Mouse (Mus musculus) hindbrain, embryonic 16.5 days (tissue): Measurements from ENCODE around the gene Yae1d1. TPM values are rescaled to one million over a fixed set of nuclear protein-coding genes. Genes with fewer than 3 reads are reported as not detected.
"Not testable (repeated sequence)": the region's sequence is repeated elsewhere in the genome, so short reads cannot be mapped to it uniquely, and the experiment has no call there.

Experiments
- ATAC-seq: fragments of 200-750 bp; cut with Nextera tagmentation; 2 replicates; pipeline ENCODE4 v1.8.0; 2017; ENCODE audit warnings: moderate TSS enrichment, moderate library complexity
- H3K27ac ChIP-seq: fragments of 300-500 bp; sonication (generic); 2 replicates; pipeline ENCODE4 v1.5.1; 2014; ENCODE audit warnings: low read depth, mild to moderate bottlenecking, control low read depth, low read length, moderate library complexity
- H3K27me3 ChIP-seq: fragments of 300-500 bp; sonication (generic); replicated peaks from 2 replicates; pipeline ENCODE4 v1.6.1; 2014; ENCODE audit warnings: low read length; ENCODE audit not compliant: control insufficient read depth, insufficient read depth
- H3K36me3 ChIP-seq: fragments of 300-500 bp; sonication (generic); 2 replicates; pipeline ENCODE4 v1.6.1; 2014; ENCODE audit warnings: mild to moderate bottlenecking, low read length, moderate library complexity, mixed read lengths; ENCODE audit not compliant: control insufficient read depth, insufficient read depth
- H3K4me1 ChIP-seq: fragments of 300-500 bp; sonication (generic); 2 replicates; pipeline ENCODE4 v1.6.1; 2014; ENCODE audit warnings: low read depth, low read length; ENCODE audit not compliant: control insufficient read depth, insufficient read depth
- H3K4me2 ChIP-seq: fragments of 300-500 bp; sonication (generic); 2 replicates; pipeline ENCODE4 v1.6.1; 2014; ENCODE audit warnings: mild to moderate bottlenecking, low read length, control low read depth, moderate library complexity
- H3K4me3 ChIP-seq: fragments of 300-500 bp; sonication (generic); 2 replicates; pipeline ENCODE4 v1.5.1; 2014; ENCODE audit warnings: mild to moderate bottlenecking, low read length, control low read depth, moderate library complexity
- H3K9ac ChIP-seq: fragments of 300-500 bp; sonication (generic); 2 replicates; pipeline ENCODE4 v1.6.1; 2014; ENCODE audit warnings: low read depth, mild to moderate bottlenecking, control low read depth, low read length, moderate library complexity
- H3K9me3 ChIP-seq: fragments of 300-500 bp; sonication (generic); 2 replicates; pipeline ENCODE4 v1.6.1; 2014; ENCODE audit warnings: mild to moderate bottlenecking, low read length, moderate library complexity; ENCODE audit not compliant: control insufficient read depth
- WGBS: fragments of 180-500 bp; shearing (Covaris S2); extraction: QIAGEN DNeasy Blood & Tissue Kit; methylation state at CpG from one replicate; pipeline ENCODE4 v1.1.7; 2014; 5-methylcytosine and 5-hydroxymethylcytosine counted together
- polyA plus RNA-seq: library from polyadenylated mRNA; unstranded; fragments of >200 nt; fragmentation: Nextera tagmentation; extraction: Ambion mirVana; gene quantifications from 2 replicates; pipeline ENCODE4 v1.2.1, GENCODE M21; 2015

The Yae1d1 gene
- polyA plus RNA-seq, 1 experiment from 2014 or later, result 78.2 TPM

DNA sequence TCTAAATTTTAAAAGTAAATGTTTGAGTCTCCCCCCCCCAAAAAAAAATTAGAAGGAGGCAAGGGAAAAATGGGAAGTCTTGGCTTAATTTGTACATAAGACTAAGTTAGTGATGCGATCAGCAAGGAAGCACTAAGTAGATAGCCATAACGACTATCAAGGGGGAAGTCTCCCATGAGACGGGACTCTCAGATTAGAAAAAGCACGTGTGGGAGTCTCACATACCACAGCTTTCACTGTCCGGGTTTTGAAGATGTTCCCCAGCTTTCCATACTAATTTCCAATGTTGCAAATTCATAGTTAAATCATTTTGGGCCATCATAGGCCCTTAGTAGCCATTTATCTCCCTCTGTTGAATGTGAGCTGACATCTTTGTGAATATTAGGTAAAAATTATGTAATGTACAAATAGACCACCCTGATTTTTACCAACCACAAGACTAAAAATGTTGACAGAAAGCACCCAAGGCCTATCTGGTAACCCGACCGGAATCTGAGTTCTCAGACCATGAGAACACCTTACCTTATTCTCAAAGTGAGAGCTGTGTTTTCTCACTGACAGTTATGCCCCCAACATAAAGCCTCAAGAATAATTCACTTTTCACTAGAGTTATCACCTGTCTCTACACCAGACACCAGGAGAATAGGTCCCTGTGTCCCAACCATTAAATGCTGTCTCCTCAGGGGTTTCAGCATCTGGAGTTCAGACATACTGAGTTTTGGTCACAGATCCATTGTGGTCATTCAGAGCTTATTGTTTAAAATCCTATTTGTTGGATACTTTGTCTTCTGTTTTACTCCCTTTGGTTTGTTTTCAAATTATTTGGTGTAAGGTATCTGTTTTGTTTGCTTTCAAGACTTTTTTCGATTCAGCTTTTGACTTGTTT lies 16.1 kb downstream of the Yae1d1 start:
- Histone ChIP-seq H3K4me3 (no peak overlapping the region), H3K36me3 (0 out of 2 replicates have a peak, but pooled peaks cover 2% of the 10 kb centered on the region), H3K4me2 (no peak overlapping the region), H3K9me3 (peaks cover 3% of the 10 kb centered on the region; the same call in 1 of the 2 replicates), H3K4me1 (no peaks in the 10 kb centered on the region), H3K9ac (no peak overlapping the region), H3K27ac (no peak overlapping the region), H3K27me3 (no peaks in the 10 kb centered on the region)
- no peak for ATAC-seq
- WGBS, result 84% methylated on average over 8 of the region's 8 CpGs

DNA sequence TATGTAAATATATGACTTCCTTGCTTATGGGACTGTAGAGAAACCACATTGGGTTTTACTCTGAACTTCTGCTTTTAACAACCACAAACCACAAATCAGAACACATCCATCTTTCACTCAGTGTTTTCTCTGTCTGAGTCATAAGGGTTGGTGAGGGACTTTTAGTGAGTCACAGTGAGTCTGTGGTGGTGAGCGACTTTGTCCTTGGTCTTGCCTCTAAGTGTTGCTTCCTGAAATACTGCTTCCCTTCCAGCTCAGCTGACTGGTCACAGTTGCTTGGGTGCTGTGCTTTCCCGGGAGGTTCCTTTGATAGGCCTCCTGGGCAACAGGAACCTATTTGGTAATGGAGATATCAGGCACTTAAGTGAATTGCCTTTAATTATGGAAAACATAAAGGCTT lies 17.3 kb downstream of the Yae1d1 start:
- Histone ChIP-seq H3K4me2 (no peak overlapping the region), H3K9ac (no peak overlapping the region), H3K4me1 (no peaks in the 10 kb centered on the region), H3K27ac (no peak overlapping the region), H3K27me3 (no peaks in the 10 kb centered on the region), H3K4me3 (no peak overlapping the region), H3K36me3 (no peaks in the 10 kb centered on the region), H3K9me3 (peaks cover 3% of the 10 kb centered on the region; the same call in 1 of the 2 replicates)
- ATAC-seq, result no peak
- WGBS, result 76% methylated on average over 2 of the region's 2 CpGs

DNA sequence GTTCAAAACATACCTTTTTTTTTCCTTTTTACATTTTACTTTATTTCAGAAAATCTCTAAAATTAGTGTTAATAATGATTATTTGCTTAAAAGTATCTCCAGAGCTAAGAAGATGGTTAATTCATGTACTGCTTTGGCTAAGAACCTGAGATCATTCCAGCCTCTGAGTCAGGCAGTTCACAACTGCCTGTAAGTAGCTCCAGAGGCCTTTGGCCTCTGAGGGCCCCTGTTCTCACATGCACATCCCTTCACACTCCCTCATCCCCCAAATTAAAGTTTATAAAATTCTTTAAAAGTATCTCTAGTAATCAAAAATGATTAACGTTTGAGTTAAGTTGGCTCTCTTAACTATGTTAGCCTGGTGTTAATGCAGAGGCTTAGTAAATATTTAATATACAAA lies 17.7 kb downstream of the Yae1d1 start:
- WGBS, result 92% methylated on average over 1 of the region's 1 CpGs
- no peaks in the 10 kb centered on the region for H3K27me3 ChIP-seq
- no peak overlapping the region for H3K4me2 ChIP-seq
- H3K9me3 ChIP-seq, result peaks cover 3% of the 10 kb centered on the region; the same call in 1 of the 2 replicates
- no peak overlapping the region for H3K27ac ChIP-seq
- no peak overlapping the region for H3K9ac ChIP-seq
- no peak for ATAC-seq
- H3K4me3 ChIP-seq, result no peak overlapping the region
- H3K4me1 ChIP-seq, result no peaks in the 10 kb centered on the region
- H3K36me3 ChIP-seq, result no peaks in the 10 kb centered on the region

DNA sequence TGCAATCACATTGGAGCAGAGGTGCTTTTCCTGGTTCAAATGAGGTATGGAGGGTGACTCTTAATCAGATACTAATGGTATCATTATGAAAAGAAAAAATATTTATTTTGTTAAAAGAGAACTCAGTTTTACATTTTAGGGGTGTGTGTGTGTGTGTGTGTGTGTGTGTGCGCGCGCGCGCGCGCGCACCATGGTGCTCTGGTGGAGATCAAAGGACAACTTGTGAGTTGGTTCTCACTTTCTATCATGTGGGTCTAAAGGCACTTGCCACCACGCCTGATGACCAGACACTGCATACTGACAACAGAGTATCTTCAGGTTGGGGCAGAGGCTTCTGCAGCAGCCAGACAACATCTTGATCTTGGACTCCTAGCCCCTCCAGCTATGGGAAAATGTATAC lies 18.4 kb downstream of the Yae1d1 start:
- no peak for ATAC-seq

DNA sequence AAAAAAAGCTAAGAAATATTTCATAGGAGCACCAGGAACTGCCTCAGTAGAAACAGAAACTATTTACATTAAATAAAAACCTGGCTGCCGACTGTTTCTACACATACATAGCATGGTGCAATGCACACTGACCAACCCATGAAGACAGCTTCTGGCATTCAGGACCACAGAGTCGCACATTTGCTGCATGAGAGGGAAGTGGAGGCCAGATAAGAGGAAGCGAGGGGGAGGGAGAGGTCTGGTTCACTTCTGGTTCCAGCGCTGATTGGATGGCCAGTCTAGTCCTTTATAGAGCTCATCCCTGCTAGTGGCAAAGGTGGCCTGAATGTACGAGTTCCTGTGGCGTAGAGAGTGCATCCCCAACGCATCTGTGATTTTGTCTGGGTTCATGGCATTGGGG lies 32.5 kb downstream of the Yae1d1 start:
- ATAC-seq, result no peak
- Histone ChIP-seq H3K4me3 (no peak overlapping the region), H3K4me2 (no peak overlapping the region), H3K27me3 (no peaks in the 10 kb centered on the region), H3K9ac (no peak overlapping the region), H3K36me3 (no peaks in the 10 kb centered on the region), H3K4me1 (no peaks in the 10 kb centered on the region), H3K27ac (no peak overlapping the region), H3K9me3 (no peaks in the 10 kb centered on the region)
- WGBS, result 84% methylated on average over 7 of the region's 7 CpGs

More for the DNA sequence above, 18.4 kb downstream of the Yae1d1 start:
- WGBS, result 98% methylated on average over 9 of the region's 9 CpGs
- H3K9me3 ChIP-seq, result peaks cover 3% of the 10 kb centered on the region; the same call in 1 of the 2 replicates
- H3K9ac ChIP-seq, result no peak overlapping the region
- no peak overlapping the region for H3K4me3 ChIP-seq
- H3K27ac ChIP-seq, result no peak overlapping the region
- no peaks in the 10 kb centered on the region for H3K36me3 ChIP-seq
- no peaks in the 10 kb centered on the region for H3K4me1 ChIP-seq
- no peaks in the 10 kb centered on the region for H3K27me3 ChIP-seq
- H3K4me2 ChIP-seq, result no peak overlapping the region

DNA sequence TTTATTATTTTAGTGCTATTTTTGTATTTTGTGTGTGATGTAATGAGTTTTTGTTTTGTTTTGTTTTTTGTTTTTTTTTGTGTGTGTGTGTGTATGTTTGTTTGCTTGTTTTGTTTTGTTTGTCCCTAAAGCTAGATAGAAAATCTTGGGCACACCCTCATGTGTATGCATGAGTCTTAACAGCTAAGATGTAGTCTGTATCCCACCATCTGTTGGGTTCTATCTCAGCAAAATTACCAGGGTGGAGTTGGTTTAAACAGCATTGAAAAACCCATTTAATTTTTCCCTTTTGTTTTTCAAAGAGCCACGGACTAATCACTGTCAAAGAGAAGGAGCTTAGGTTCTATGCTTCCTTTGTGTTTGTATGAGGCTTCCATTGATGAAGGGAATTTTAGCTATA lies 38.9 kb downstream of the Yae1d1 start:
- Histone ChIP-seq H3K4me2 (no peak overlapping the region), H3K4me3 (no peak overlapping the region), H3K27ac (no peak overlapping the region), H3K4me1 (no peaks in the 10 kb centered on the region), H3K27me3 (no peaks in the 10 kb centered on the region), H3K36me3 (no peaks in the 10 kb centered on the region), H3K9ac (no peak overlapping the region), H3K9me3 (no peaks in the 10 kb centered on the region)
- 43% methylated on average over 1 of the region's 1 CpGs for WGBS
- no peak for ATAC-seq

DNA sequence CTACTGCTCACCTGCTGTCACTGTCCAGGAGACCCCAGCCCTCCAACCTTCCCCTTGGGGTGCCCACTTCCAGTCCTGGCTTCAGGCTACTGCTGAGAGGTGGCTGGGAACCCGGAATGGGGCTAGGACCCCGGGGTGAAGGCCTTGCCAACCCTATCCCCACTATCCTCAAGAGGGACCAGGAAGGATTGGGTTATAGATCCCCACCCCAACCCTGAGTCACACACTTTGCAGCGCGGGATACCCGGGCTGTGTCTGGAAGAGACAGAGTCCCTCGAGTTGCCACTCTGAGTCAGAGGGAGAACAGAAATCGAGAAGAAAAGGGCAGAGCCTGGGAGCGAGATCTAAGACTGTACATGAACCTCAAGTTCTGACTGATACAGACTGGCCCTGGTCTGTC lies 42.6 kb downstream of the Yae1d1 start:
- H3K4me1 ChIP-seq, H3K9me3 ChIP-seq, H3K4me2 ChIP-seq, H3K27ac ChIP-seq, ATAC-seq, H3K36me3 ChIP-seq, H3K9ac ChIP-seq, H3K4me3 ChIP-seq, H3K27me3 ChIP-seq: not testable (repeated sequence)
- WGBS, result 91% methylated on average over 8 of the region's 8 CpGs

DNA sequence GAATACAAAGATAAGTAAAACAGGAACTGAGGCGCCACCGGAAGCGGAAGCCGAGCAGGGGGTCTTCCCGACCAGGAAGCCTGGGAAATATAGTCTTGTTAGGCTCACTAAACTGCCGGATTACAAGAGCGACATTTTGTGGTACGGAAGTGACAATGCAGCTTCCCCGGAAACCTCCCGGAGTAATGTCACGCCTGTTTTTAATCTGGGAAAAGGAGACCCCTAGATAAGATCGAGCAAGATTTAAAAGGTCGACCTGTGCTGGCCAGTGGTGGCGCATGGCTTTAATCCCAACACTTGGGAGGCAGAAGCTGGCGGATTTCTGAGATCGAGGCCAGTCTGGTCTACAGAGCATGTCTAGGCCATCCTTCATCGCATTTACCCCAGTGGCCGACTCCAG lies 43.6 kb downstream of the Yae1d1 start:
- Histone ChIP-seq H3K4me3 (no peak overlapping the region), H3K9ac (no peak overlapping the region), H3K4me2 (no peak overlapping the region), H3K4me1 (peaks cover 4% of the 10 kb centered on the region), H3K27ac (no peak overlapping the region), H3K27me3 (no peaks in the 10 kb centered on the region), H3K36me3 (no peaks in the 10 kb centered on the region), H3K9me3 (no peaks in the 10 kb centered on the region)
- no peak for ATAC-seq
- WGBS, result 80% methylated on average over 18 of the region's 18 CpGs

DNA sequence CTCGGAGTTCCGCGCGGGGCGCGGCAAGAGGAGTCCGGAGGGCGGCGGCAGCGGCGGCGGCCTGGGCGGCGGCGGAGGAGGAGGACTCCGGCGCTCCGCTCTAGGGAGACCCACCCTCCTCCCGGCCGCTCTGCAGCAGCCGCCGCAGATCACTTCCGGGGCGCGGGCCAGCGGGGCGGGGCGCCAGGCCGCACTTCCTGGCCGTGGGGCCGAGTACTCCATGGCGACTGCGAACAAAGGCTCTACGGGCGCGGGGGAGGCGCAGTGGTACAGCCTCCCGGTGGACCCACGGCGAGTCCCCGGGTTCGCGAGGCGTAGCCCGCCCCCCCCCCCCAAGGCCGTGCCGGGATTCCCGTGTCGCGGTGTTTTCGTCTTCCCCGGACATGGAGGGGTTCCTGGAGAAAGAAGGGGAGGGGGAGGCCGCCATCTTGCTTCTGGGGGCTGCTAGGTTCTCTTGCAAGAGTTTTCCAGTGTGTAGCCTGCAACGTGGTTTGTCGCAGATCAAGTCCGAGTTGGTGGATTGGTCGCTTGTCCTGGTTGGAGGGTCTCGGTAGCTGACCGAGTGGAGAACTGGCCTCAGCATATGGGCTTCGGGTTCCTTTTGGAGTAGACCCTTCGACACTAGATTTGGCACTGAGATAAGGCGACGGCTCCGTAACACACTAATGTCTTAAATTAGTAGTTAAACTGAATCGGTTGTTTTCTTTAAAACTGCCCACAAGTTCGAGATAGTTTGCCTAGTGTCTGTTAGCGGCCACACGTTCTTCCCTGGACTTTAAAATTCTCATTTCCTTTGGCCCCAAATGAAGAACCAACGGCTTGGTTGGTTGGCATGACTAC lies 48.9 kb downstream of the Yae1d1 start, which contains the start of gene Rala:
Gene Rala (minus strand): TSS at position 162 of the 840 bp plus-strand sequence.
- peak; percentile 100 for ATAC-seq
- Histone ChIP-seq H3K27ac (peak within 1 kb of the TSS; percentile 97), H3K36me3 (no peaks in the 10 kb centered on the region), H3K9me3 (no peaks in the 10 kb centered on the region), H3K4me2 (peak within 1 kb of the TSS; percentile 76), H3K4me1 (peaks cover 13% of the 10 kb centered on the region), H3K4me3 (peak within 1 kb of the TSS; percentile 96), H3K9ac (peak within 1 kb of the TSS; percentile 98), H3K27me3 (no peaks in the 10 kb centered on the region)
- WGBS, result 11% methylated on average over 50 of the region's 69 CpGs
